Mouse (Mus musculus) bone marrow macrophage, adult 2 months (primary cell): ENCODE measurements around the gene Aldh3b3.
"Not testable (repeated sequence)": the region's sequence is repeated elsewhere in the genome, so short reads cannot be mapped to it uniquely, and the experiment has no call there.

ENCODE experiments used
- CTCF ChIP-seq: IDR thresholded peaks from 2 replicates; pipeline ENCODE4 v1.5.1; 2012; ENCODE audit warnings: low read depth, mild to moderate bottlenecking, low read length, moderate library complexity
- POLR2A ChIP-seq: IDR thresholded peaks from 2 replicates; pipeline ENCODE4 v1.6.1; 2012; ENCODE audit warnings: mild to moderate bottlenecking, low read depth, low read length, borderline replicate concordance

DNA sequence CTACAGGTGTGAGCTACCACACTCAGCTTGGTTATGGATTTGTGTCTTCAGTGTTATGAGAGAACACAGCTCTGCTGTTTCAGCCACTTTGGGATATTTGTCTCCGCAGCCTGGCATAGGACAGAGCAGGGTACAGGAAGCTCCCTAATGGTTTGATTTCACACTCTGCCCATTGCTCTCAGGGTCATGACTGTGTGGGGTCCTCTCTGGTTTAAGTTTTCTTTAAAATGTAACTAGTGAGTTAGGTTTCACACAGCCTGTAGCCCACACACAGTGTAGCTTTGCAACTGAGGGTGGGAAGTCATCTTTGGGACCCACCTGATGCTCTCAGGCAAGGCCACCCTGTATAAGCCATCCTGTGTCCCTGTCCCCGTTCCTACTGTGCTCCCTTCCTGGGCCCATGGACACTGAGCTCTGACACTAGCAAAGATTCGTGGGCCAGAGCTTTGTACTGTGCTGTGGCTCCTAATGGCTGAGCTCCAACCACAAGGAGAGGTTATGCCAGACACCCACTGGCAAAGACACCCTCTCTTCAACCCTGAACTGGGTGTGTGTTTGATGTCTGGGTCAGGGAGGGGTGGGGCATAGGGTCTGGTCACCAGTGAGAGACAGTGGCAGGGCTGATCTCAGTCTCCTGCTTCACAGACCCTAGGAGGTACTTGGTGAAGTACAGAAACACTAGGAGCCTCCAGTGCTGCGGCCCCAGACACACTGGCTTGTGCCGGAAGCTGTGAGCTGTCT lies 979 bp upstream of the Aldh3b3 start:
- TF ChIP-seq POLR2A, CTCF: not testable (repeated sequence)
